Mouse (Mus musculus) heart, embryonic 12.5 days (tissue): ENCODE results near the gene Myrip. TPM values are rescaled to one million over a fixed set of nuclear protein-coding genes. Genes with fewer than 3 reads are reported as not detected.

Experiments
- ATAC-seq: fragments of 200-750 bp; cut with Nextera tagmentation; 2 replicates; pipeline ENCODE4 v1.8.0; 2017; ENCODE audit warnings: moderate TSS enrichment, moderate library complexity; ENCODE audit not compliant: insufficient number of reproducible peaks, low FRiP score
- H3K27ac ChIP-seq: fragments of 300-500 bp; sonication (generic); 2 replicates; pipeline ENCODE4 v1.5.1; 2016; ENCODE audit warnings: mild to moderate bottlenecking, moderate library complexity; ENCODE audit not compliant: poor library complexity, severe bottlenecking
- H3K27me3 ChIP-seq: fragments of 300-500 bp; sonication (generic); replicated peaks from 2 replicates; pipeline ENCODE4 v1.6.1; 2016; ENCODE audit warnings: mild to moderate bottlenecking, moderate library complexity
- H3K36me3 ChIP-seq: fragments of 300-500 bp; sonication (generic); 2 replicates; pipeline ENCODE4 v1.6.1; 2016; ENCODE audit warnings: mild to moderate bottlenecking, moderate library complexity
- H3K4me1 ChIP-seq: fragments of 300-500 bp; sonication (generic); replicated peaks from 2 replicates; pipeline ENCODE4 v1.6.1; 2016; ENCODE audit warnings: mild to moderate bottlenecking
- H3K4me2 ChIP-seq: fragments of 300-500 bp; sonication (generic); 2 replicates; pipeline ENCODE4 v1.6.1; 2016; ENCODE audit warnings: mild to moderate bottlenecking, moderate library complexity
- H3K4me3 ChIP-seq: fragments of 300-500 bp; sonication (generic); 2 replicates; pipeline ENCODE4 v1.5.1; 2016; ENCODE audit warnings: mild to moderate bottlenecking
- H3K9ac ChIP-seq: fragments of 300-500 bp; sonication (generic); 2 replicates; pipeline ENCODE4 v1.6.1; 2016; ENCODE audit warnings: mild to moderate bottlenecking, moderate library complexity
- H3K9me3 ChIP-seq: fragments of 300-500 bp; sonication (generic); replicated peaks from 2 replicates; pipeline ENCODE4 v1.6.1; 2016; ENCODE audit warnings: mild to moderate bottlenecking, moderate library complexity
- WGBS: fragments of 180-500 bp; shearing (Covaris S2); methylation state at CpG from one replicate; pipeline ENCODE4 v1.1.7; 2016; 5-methylcytosine and 5-hydroxymethylcytosine counted together
- polyA plus RNA-seq: library from polyadenylated mRNA; unstranded; fragments of >200 nt; fragmentation: Nextera tagmentation; extraction: Ambion mirVana; gene quantifications from 2 replicates; pipeline ENCODE4 v1.2.1, GENCODE M21; 2016

Myrip gene
- polyA plus RNA-seq, 1 experiment from 2014 or later: 1.1 TPM

- H3K4me3 ChIP-seq: no peak overlapping the region
- no peak overlapping the region for H3K27ac ChIP-seq
- no peak overlapping the region for H3K4me2 ChIP-seq
- no peaks in the 10 kb centered on the region for H3K36me3 ChIP-seq
- WGBS: 43% methylated on average over 4 of the region's 4 CpGs
- H3K9ac ChIP-seq: no peak overlapping the region
- no peaks in the 10 kb centered on the region; the same call in 1 of the 2 replicates for H3K9me3 ChIP-seq
- no peaks in the 10 kb centered on the region for H3K4me1 ChIP-seq
- no peak for ATAC-seq
- H3K27me3 ChIP-seq: peaks cover 2% of the 10 kb centered on the region; the same call in 1 of the 2 replicates
These were observed 36.9 kb downstream of the Myrip start for GRCm38 (mm10) chr9:120338172-120338571.

GRCm38 (mm10) chr9:120339975-120340695 is 38.8 kb downstream of the Myrip start:
- Histone ChIP-seq H3K27ac (no peak overlapping the region), H3K4me3 (no peak overlapping the region), H3K36me3 (no peaks in the 10 kb centered on the region), H3K4me1 (no peaks in the 10 kb centered on the region), H3K27me3 (peaks cover 4% of the 10 kb centered on the region; the same call in 1 of the 2 replicates), H3K9me3 (no peaks in the 10 kb centered on the region; the same call in 1 of the 2 replicates), H3K4me2 (no peak overlapping the region), H3K9ac (no peak overlapping the region)
- ATAC-seq: no peak
- 66% methylated on average over 10 of the region's 10 CpGs for WGBS

GRCm38 (mm10) chr9:120343123-120343790 is 41.9 kb downstream of the Myrip start:
- H3K9ac ChIP-seq: no peak overlapping the region
- peaks cover 8% of the 10 kb centered on the region for H3K4me1 ChIP-seq
- no peak overlapping the region for H3K27ac ChIP-seq
- peaks cover 4% of the 10 kb centered on the region; the same call in 1 of the 2 replicates for H3K27me3 ChIP-seq
- no peak overlapping the region for H3K4me2 ChIP-seq
- H3K9me3 ChIP-seq: no peaks in the 10 kb centered on the region; the same call in 1 of the 2 replicates
- no peak for ATAC-seq
- H3K4me3 ChIP-seq: no peak overlapping the region
- 64% methylated on average over 4 of the region's 4 CpGs for WGBS
- no peaks in the 10 kb centered on the region for H3K36me3 ChIP-seq

GRCm38 (mm10) chr9:120345651-120346151 is 44.4 kb downstream of the Myrip start:
- WGBS: 27% methylated on average over 5 of the region's 5 CpGs
- no peaks in the 10 kb centered on the region for H3K36me3 ChIP-seq
- H3K9me3 ChIP-seq: no peaks in the 10 kb centered on the region
- H3K4me1 ChIP-seq: peaks cover 8% of the 10 kb centered on the region
- H3K4me2 ChIP-seq: no peak overlapping the region
- peak overlapping the region; percentile 35; the same call in 1 of the 2 replicates for H3K27ac ChIP-seq
- H3K4me3 ChIP-seq: no peak overlapping the region
- peaks cover 4% of the 10 kb centered on the region; the same call in 1 of the 2 replicates for H3K27me3 ChIP-seq
- H3K9ac ChIP-seq: peak overlapping the region; percentile 21; the same call in 1 of the 2 replicates
- ATAC-seq: no peak

GRCm38 (mm10) chr9:120349145-120349544 is 47.8 kb downstream of the Myrip start:
- Histone ChIP-seq H3K4me1 (peaks cover 8% of the 10 kb centered on the region), H3K9me3 (0 out of 2 replicates have a peak, but pooled peaks cover 4% of the 10 kb centered on the region), H3K27me3 (no peaks in the 10 kb centered on the region), H3K4me2 (no peak overlapping the region), H3K27ac (0 out of 2 replicates have a peak overlapping the region, but pooled peaks have one; percentile 14), H3K36me3 (no peaks in the 10 kb centered on the region), H3K9ac (no peak overlapping the region), H3K4me3 (no peak overlapping the region)
- 0 out of 2 replicates have a peak, but pooled peaks have one; percentile 28 for ATAC-seq
- 48% methylated on average over 4 of the region's 4 CpGs for WGBS

GRCm38 (mm10) chr9:120350346-120350745 is 49.0 kb downstream of the Myrip start:
- Histone ChIP-seq H3K4me2 (no peak overlapping the region), H3K9me3 (0 out of 2 replicates have a peak, but pooled peaks cover 5% of the 10 kb centered on the region), H3K4me1 (peaks cover 8% of the 10 kb centered on the region), H3K4me3 (no peak overlapping the region), H3K27me3 (no peaks in the 10 kb centered on the region), H3K9ac (no peak overlapping the region), H3K36me3 (no peaks in the 10 kb centered on the region), H3K27ac (peak overlapping the region; percentile 50; the same call in 1 of the 2 replicates)
- 47% methylated on average over 6 of the region's 6 CpGs for WGBS
- ATAC-seq: peak; percentile 54; the same call in 1 of the 2 replicates

GRCm38 (mm10) chr9:120351061-120351460 is 49.7 kb downstream of the Myrip start:
- peaks cover 2% of the 10 kb centered on the region for H3K4me1 ChIP-seq
- no peaks in the 10 kb centered on the region for H3K36me3 ChIP-seq
- no peak overlapping the region for H3K4me2 ChIP-seq
- WGBS: 76% methylated on average over 7 of the region's 7 CpGs
- H3K27ac ChIP-seq: no peak overlapping the region
- no peak overlapping the region for H3K4me3 ChIP-seq
- H3K9ac ChIP-seq: no peak overlapping the region
- 0 out of 2 replicates have a peak, but pooled peaks cover 5% of the 10 kb centered on the region for H3K9me3 ChIP-seq
- no peaks in the 10 kb centered on the region for H3K27me3 ChIP-seq
- ATAC-seq: no peak

GRCm38 (mm10) chr9:120351474-120351873 is 50.2 kb downstream of the Myrip start:
- Histone ChIP-seq H3K4me2 (no peak overlapping the region), H3K27ac (no peak overlapping the region), H3K9me3 (0 out of 2 replicates have a peak, but pooled peaks cover 5% of the 10 kb centered on the region), H3K4me1 (no peaks in the 10 kb centered on the region; the same call in 1 of the 2 replicates), H3K36me3 (no peaks in the 10 kb centered on the region), H3K4me3 (no peak overlapping the region), H3K9ac (no peak overlapping the region), H3K27me3 (no peaks in the 10 kb centered on the region)
- no peak for ATAC-seq
- 88% methylated on average over 8 of the region's 8 CpGs for WGBS

GRCm38 (mm10) chr9:120353036-120353435 is 51.7 kb downstream of the Myrip start:
- Histone ChIP-seq H3K36me3 (no peaks in the 10 kb centered on the region), H3K4me3 (no peak overlapping the region), H3K4me1 (no peaks in the 10 kb centered on the region; the same call in 1 of the 2 replicates), H3K9ac (no peak overlapping the region), H3K27me3 (no peaks in the 10 kb centered on the region), H3K4me2 (no peak overlapping the region), H3K9me3 (peaks cover 10% of the 10 kb centered on the region; the same call in 1 of the 2 replicates), H3K27ac (no peak overlapping the region)
- WGBS: 84% methylated on average over 4 of the region's 4 CpGs
- no peak for ATAC-seq

- H3K4me2 ChIP-seq: no peak overlapping the region
- H3K27me3 ChIP-seq: no peaks in the 10 kb centered on the region
- H3K27ac ChIP-seq: no peak overlapping the region
- H3K4me3 ChIP-seq: no peak overlapping the region
- ATAC-seq: no peak
- peaks cover 10% of the 10 kb centered on the region; the same call in 1 of the 2 replicates for H3K9me3 ChIP-seq
- H3K9ac ChIP-seq: no peak overlapping the region
- H3K4me1 ChIP-seq: no peaks in the 10 kb centered on the region; the same call in 1 of the 2 replicates
- H3K36me3 ChIP-seq: no peaks in the 10 kb centered on the region
- 75% methylated on average over 3 of the region's 3 CpGs for WGBS
These were observed 52.7 kb downstream of the Myrip start for GRCm38 (mm10) chr9:120353967-120354366.
